Mouse (Mus musculus): ENCODE data around the gene Zfp740.

DNA sequence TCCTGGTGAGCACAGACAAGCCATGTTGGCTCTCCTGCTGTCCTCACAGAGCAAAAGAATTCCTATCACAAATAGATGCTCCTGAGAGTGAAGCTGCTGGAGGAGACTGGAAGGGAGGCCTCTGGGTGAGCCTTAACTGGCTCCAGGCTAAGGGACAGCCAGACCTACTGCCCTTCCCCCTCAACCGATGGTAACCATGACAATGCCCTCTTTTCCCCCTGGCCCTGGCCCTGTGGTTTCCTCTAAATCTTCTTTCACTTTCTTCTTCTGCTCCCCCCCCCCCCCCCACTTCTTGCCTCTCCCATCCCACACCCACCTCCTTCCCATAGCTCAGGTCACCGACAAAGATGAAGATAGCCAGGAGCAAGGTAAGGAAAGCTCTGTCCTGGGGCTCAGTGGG, 30.8 kb downstream of the Zfp740 start:
- no peak for TF ChIP-seq TAL1 (IDR thresholded peaks at IDR 0.05; ENCODE audit: low read length)
- TF ChIP-seq GATA1 (IDR thresholded peaks at IDR 0.05; ENCODE audit: low read length) = no peak
